Mouse (Mus musculus) heart, embryonic 13.5 days (tissue): ENCODE measurements around the gene Fbxl17. TPM values are rescaled to one million over a fixed set of nuclear protein-coding genes. Genes with fewer than 3 reads are reported as not detected.

Experiments used
- ATAC-seq: fragments of 200-750 bp; cut with Nextera tagmentation; 2 replicates; pipeline ENCODE4 v1.8.0; 2017; ENCODE audit warnings: moderate TSS enrichment; ENCODE audit not compliant: insufficient number of reproducible peaks, low FRiP score, low TSS enrichment; ENCODE audit errors: extremely low read depth
- H3K27ac ChIP-seq: fragments of 300-500 bp; sonication (generic); replicated peaks from 2 replicates; pipeline ENCODE4 v1.5.1; 2015; ENCODE audit warnings: moderate library complexity, mild to moderate bottlenecking, inconsistent platforms
- H3K27me3 ChIP-seq: fragments of 300-500 bp; sonication (generic); replicated peaks from 2 replicates; pipeline ENCODE4 v1.6.1; 2015; ENCODE audit warnings: mild to moderate bottlenecking, inconsistent platforms
- H3K36me3 ChIP-seq: fragments of 300-500 bp; sonication (generic); 2 replicates; pipeline ENCODE4 v1.6.1; 2015; ENCODE audit warnings: mild to moderate bottlenecking, inconsistent platforms
- H3K4me1 ChIP-seq: fragments of 300-500 bp; sonication (generic); 2 replicates; pipeline ENCODE4 v1.6.1; 2015; ENCODE audit warnings: inconsistent platforms
- H3K4me2 ChIP-seq: fragments of 300-500 bp; sonication (generic); 2 replicates; pipeline ENCODE4 v1.6.1; 2015; ENCODE audit warnings: inconsistent platforms, mild to moderate bottlenecking, moderate library complexity
- H3K4me3 ChIP-seq: fragments of 300-500 bp; sonication (generic); 2 replicates; pipeline ENCODE4 v1.5.1; 2015; ENCODE audit warnings: moderate library complexity, mild to moderate bottlenecking, inconsistent platforms
- H3K9ac ChIP-seq: fragments of 300-500 bp; sonication (generic); 2 replicates; pipeline ENCODE4 v1.6.1; 2015; ENCODE audit warnings: inconsistent platforms, mild to moderate bottlenecking, moderate library complexity
- H3K9me3 ChIP-seq: fragments of 300-500 bp; sonication (generic); 2 replicates; pipeline ENCODE4 v1.6.1; 2016; ENCODE audit warnings: inconsistent platforms
- WGBS: fragments of 180-500 bp; shearing (Covaris S2); methylation state at CpG from one replicate; pipeline ENCODE4 v1.1.7; 2015; ENCODE audit warnings: mixed read lengths; 5-methylcytosine and 5-hydroxymethylcytosine counted together
- polyA plus RNA-seq: library from polyadenylated mRNA; unstranded; fragments of >200 nt; fragmentation: Nextera tagmentation; extraction: Ambion mirVana; gene quantifications from 2 replicates; pipeline ENCODE4 v1.2.1, GENCODE M21; 2015

Gene Fbxl17
- polyA plus RNA-seq, 1 experiment from 2014 or later, result 6.3 TPM

GRCm38 (mm10) chr17:63459712-63460495 lies 39.9 kb downstream of the Fbxl17 start:
- H3K4me1 ChIP-seq, result peaks cover 20% of the 10 kb centered on the region
- no peaks in the 10 kb centered on the region for H3K9me3 ChIP-seq
- no peak overlapping the region for H3K9ac ChIP-seq
- no peak overlapping the region for H3K4me3 ChIP-seq
- peaks cover 19% of the 10 kb centered on the region for H3K36me3 ChIP-seq
- 76% methylated on average over 9 of the region's 9 CpGs for WGBS
- no peaks in the 10 kb centered on the region for H3K27me3 ChIP-seq
- ATAC-seq, result no peak
- H3K27ac ChIP-seq, result no peak overlapping the region
- H3K4me2 ChIP-seq, result no peak overlapping the region

GRCm38 (mm10) chr17:63458052-63458451 lies 41.8 kb downstream of the Fbxl17 start:
- ATAC-seq, result no peak
- WGBS, result 90% methylated on average over 3 of the region's 3 CpGs

DNA sequence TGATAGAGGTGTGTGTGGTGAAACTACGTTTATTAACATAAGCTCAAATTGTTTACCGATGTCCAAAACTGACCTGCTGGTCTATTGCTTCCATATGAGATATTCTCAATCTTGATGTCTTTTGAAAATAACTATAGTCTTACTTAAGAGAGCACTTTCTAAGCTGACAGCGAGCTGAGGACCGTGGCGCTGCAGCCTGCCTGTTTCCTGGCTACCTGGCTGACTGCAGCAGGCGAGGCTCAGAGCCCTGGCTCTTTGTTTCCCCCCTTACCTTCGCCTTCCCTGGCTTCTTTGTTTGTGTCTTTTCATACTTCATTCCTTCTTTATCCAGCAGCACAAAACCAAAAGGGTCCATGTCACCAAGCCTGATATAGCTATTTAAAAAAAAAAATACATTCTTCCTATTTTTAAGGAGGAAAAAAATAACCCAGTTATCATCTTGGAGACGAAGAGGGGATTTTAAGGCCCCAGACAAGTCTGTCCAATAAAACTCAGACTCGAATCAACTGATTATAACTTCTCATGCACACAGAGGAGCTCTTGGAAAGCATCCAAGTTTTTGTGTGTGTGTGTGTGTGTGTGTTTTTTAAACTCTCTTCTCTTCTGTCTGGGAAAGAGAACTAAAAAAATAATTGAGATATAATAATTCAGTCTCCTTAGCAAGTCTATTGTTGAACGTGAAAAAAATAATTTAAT lies 48.4 kb downstream of the Fbxl17 start:
- Histone ChIP-seq H3K4me3 (peak overlapping the region; percentile 21), H3K27ac (peak overlapping the region; percentile 83), H3K9ac (peak overlapping the region; percentile 61), H3K4me1 (peaks cover 21% of the 10 kb centered on the region), H3K9me3 (no peaks in the 10 kb centered on the region), H3K4me2 (peak overlapping the region; percentile 58), H3K27me3 (no peaks in the 10 kb centered on the region), H3K36me3 (peaks cover 6% of the 10 kb centered on the region; the same call in 1 of the 2 replicates)
- no peak for ATAC-seq
- 48% methylated on average over 10 of the region's 10 CpGs for WGBS

More at GRCm38 (mm10) chr17:63458052-63458451, 41.8 kb downstream of the Fbxl17 start:
- Histone ChIP-seq H3K4me2 (no peak overlapping the region), H3K4me3 (no peak overlapping the region), H3K27me3 (no peaks in the 10 kb centered on the region), H3K4me1 (peaks cover 9% of the 10 kb centered on the region), H3K9ac (no peak overlapping the region), H3K36me3 (peaks cover 19% of the 10 kb centered on the region), H3K9me3 (no peaks in the 10 kb centered on the region), H3K27ac (no peak overlapping the region)

- H3K4me2 ChIP-seq, result no peak overlapping the region
- ATAC-seq, result no peak
- no peaks in the 10 kb centered on the region for H3K27me3 ChIP-seq
- WGBS, result 78% methylated on average over 10 of the region's 10 CpGs
- H3K9ac ChIP-seq, result no peak overlapping the region
- H3K36me3 ChIP-seq, result peaks cover 12% of the 10 kb centered on the region
- H3K4me3 ChIP-seq, result no peak overlapping the region
- no peak overlapping the region for H3K27ac ChIP-seq
- H3K9me3 ChIP-seq, result no peaks in the 10 kb centered on the region; the same call in 1 of the 2 replicates
- H3K4me1 ChIP-seq, result peaks cover 29% of the 10 kb centered on the region
These were observed 52.1 kb downstream of the Fbxl17 start for GRCm38 (mm10) chr17:63447691-63448090.

DNA sequence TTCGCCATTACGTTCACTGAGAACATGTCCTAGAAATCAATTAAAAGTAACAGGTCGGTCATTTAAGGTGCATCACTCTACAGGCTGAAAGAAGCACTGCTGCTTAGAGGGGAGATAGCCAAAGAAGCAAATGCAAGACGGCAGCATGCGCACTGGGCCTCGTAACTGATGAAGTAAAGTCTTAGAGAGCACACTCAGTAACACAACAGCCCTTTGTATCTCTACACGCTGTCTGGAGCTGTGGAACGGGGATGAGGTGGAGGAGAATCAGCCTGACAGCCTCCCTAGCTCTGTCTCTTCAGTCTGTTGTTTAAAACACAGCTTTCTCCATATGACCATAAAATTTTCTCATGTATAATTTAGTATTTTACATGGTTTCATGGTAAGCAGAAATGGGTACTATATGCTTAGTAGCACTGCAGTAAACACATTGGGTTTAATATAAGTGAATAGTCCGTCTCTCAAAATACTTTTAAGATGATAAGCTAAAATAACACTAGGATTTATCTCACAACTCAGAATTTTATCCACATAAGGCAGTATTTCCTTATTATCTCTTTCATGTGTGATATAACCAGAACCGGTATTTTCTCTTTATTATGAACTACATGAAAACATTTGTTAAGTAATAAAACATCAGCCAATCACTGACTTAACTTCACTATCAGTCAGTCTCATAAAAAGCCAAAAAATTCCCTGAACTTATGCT lies 52.7 kb downstream of the Fbxl17 start:
- WGBS, result 65% methylated on average over 10 of the region's 10 CpGs
- Histone ChIP-seq H3K27ac (no peak overlapping the region), H3K9ac (no peak overlapping the region), H3K36me3 (peaks cover 15% of the 10 kb centered on the region), H3K4me1 (peaks cover 26% of the 10 kb centered on the region), H3K27me3 (no peaks in the 10 kb centered on the region), H3K4me3 (no peak overlapping the region), H3K9me3 (no peaks in the 10 kb centered on the region; the same call in 1 of the 2 replicates), H3K4me2 (no peak overlapping the region)
- no peak for ATAC-seq

DNA sequence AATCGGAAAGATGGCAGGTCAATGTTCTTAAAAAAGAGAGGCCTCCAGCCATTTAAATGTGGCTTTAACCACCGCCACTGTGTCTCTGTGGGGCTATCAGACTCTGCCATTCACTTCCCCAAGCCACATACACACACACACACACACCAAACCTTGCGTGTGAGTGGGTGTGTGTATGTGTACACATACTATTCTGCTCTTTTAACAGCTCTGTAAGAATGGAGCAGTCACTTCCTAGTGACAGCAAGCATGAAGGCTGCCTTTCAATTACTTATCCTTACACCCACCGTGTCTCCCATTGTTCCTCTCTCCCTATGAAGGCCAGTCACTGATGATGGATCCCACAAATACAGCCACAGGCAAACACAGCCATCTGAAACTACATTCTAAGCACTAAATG lies 54.6 kb downstream of the Fbxl17 start:
- no peaks in the 10 kb centered on the region; the same call in 1 of the 2 replicates for H3K9me3 ChIP-seq
- peaks cover 17% of the 10 kb centered on the region for H3K4me1 ChIP-seq
- peaks cover 15% of the 10 kb centered on the region for H3K36me3 ChIP-seq
- H3K4me2 ChIP-seq, result no peak overlapping the region
- no peak overlapping the region for H3K4me3 ChIP-seq
- no peaks in the 10 kb centered on the region for H3K27me3 ChIP-seq
- no peak overlapping the region for H3K9ac ChIP-seq
- no peak overlapping the region for H3K27ac ChIP-seq
- no peak for ATAC-seq
- WGBS, result 90% methylated on average over 4 of the region's 4 CpGs

DNA sequence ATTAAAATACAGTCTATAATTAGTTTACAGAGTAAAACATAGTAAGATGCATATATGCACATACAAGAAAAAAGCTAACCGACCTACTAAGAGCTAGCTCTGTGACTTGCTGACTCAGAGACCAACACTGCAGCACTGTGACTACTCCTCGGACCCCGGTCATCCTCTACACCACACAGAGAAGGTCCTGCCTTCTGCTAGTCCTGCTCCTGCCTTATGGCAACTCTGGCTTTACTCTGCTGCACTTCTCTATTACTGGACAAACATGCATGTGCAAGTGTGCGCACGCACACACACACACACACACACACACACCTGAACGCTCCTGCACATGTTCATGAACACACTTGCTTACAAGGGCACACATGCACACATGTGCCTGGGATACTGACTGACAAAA lies 62.4 kb downstream of the Fbxl17 start:
- H3K4me2 ChIP-seq, result no peak overlapping the region
- no peaks in the 10 kb centered on the region for H3K27me3 ChIP-seq
- H3K36me3 ChIP-seq, result 0 out of 2 replicates have a peak, but pooled peaks cover under 1% of the 10 kb centered on the region
- ATAC-seq, result no peak
- H3K4me3 ChIP-seq, result no peak overlapping the region
- H3K4me1 ChIP-seq, result peaks cover 8% of the 10 kb centered on the region
- no peaks in the 10 kb centered on the region for H3K9me3 ChIP-seq
- 87% methylated on average over 6 of the region's 6 CpGs for WGBS
- H3K9ac ChIP-seq, result no peak overlapping the region
- no peak overlapping the region for H3K27ac ChIP-seq

DNA sequence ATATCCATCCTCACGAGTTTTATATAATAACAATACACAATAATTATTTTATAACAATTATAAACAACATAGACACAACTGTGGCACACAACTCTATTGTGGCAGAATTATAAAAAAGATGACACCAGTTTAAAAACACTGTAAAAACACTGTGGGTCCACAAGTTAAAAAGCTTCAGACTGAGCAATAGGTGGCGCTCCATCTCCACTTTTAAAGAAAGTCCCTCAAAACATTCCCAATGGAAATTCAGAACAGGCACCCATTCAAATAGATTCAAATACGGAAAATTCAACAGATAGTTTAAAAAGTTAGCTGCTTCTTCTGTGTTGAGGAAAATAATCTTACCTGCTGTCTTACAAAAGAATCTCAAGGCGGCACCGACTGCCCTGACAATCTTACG lies 65.7 kb downstream of the Fbxl17 start:
- Histone ChIP-seq H3K4me3 (no peak overlapping the region), H3K4me1 (peaks cover 21% of the 10 kb centered on the region), H3K9ac (no peak overlapping the region), H3K36me3 (no peaks in the 10 kb centered on the region), H3K27me3 (no peaks in the 10 kb centered on the region), H3K27ac (no peak overlapping the region), H3K9me3 (no peaks in the 10 kb centered on the region), H3K4me2 (no peak overlapping the region)
- WGBS, result 49% methylated on average over 6 of the region's 6 CpGs
- ATAC-seq, result no peak

DNA sequence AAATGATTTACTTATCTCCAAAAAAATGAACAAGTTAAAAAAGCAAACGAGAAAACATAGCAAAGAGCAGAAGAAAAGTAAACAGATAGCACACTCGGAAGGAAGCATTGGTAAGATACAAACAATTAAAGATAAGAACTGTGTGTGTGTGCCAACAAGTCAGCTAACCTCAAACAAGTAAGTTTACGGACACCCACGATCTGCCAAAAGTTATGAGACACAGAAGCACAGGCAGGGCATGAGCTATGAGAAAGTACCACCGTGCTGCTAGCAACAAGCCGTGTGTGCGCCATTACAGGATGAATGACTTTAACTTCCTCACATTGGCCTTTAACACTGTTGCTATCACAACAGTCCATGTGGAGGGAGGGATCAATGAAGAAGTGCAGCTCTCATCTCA lies 68.2 kb downstream of the Fbxl17 start:
- WGBS, result 63% methylated on average over 7 of the region's 7 CpGs
- H3K27me3 ChIP-seq, result no peaks in the 10 kb centered on the region

GRCm38 (mm10) chr17:63430395-63431075 lies 69.3 kb downstream of the Fbxl17 start:
- no peaks in the 10 kb centered on the region for H3K36me3 ChIP-seq
- no peaks in the 10 kb centered on the region for H3K27me3 ChIP-seq
- H3K27ac ChIP-seq, result no peak overlapping the region
- H3K4me1 ChIP-seq, result peaks cover 21% of the 10 kb centered on the region
- 54% methylated on average over 17 of the region's 17 CpGs for WGBS
- no peaks in the 10 kb centered on the region for H3K9me3 ChIP-seq
- H3K4me3 ChIP-seq, result peak overlapping the region; percentile 42
- peak overlapping the region; percentile 64 for H3K4me2 ChIP-seq
- no peak overlapping the region for H3K9ac ChIP-seq
- no peak for ATAC-seq

More for the DNA sequence above, 68.2 kb downstream of the Fbxl17 start:
- Histone ChIP-seq H3K9me3 (no peaks in the 10 kb centered on the region), H3K9ac (no peak overlapping the region), H3K4me2 (peak overlapping the region; percentile 24; the same call in 1 of the 2 replicates), H3K4me3 (no peak overlapping the region), H3K36me3 (no peaks in the 10 kb centered on the region), H3K27ac (no peak overlapping the region), H3K4me1 (peaks cover 21% of the 10 kb centered on the region)
- ATAC-seq, result no peak

DNA sequence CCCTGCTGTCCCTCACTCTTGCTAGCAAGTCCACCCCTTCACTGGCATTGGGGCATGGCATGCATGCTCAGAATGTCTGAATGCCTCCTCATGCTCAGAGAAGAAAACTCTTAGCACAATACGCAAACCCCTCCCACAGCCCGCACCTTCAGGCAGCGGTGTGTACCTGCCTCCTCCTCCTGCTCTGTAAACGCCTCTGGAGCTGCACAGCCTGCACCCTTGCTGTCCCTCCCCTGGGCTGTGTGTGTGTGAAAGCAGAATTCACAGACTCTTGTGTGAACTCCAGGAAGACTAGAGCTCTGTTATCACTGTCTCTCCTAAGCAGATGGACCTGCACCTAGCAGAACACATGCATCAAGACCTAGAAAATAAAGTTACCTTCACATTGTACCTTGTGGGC lies 76.0 kb downstream of the Fbxl17 start:
- no peaks in the 10 kb centered on the region for H3K36me3 ChIP-seq
- H3K9me3 ChIP-seq, result no peaks in the 10 kb centered on the region
- no peak overlapping the region for H3K4me2 ChIP-seq
- 64% methylated on average over 4 of the region's 4 CpGs for WGBS
- H3K4me1 ChIP-seq, result no peaks in the 10 kb centered on the region
- H3K4me3 ChIP-seq, result no peak overlapping the region
- ATAC-seq, result no peak
- no peaks in the 10 kb centered on the region for H3K27me3 ChIP-seq
- no peak overlapping the region for H3K27ac ChIP-seq
- H3K9ac ChIP-seq, result no peak overlapping the region
